Mouse (Mus musculus) ES-E14 (cell line): ENCODE results near the gene Ppil3. TPM values are rescaled to one million over a fixed set of nuclear protein-coding genes. Genes with fewer than 3 reads are reported as not detected.

Source experiments
- DNase-seq: peaks from one replicate; pipeline ENCODE4 v3.0.0-alpha.2; 2013; ENCODE audit warnings: low read depth, low spot score
- H3K27ac ChIP-seq: 2 replicates; pipeline ENCODE4 v1.5.1; 2012; ENCODE audit warnings: low read depth, mild to moderate bottlenecking, low read length, moderate library complexity, mixed read lengths; ENCODE audit not compliant: poor library complexity, insufficient read depth, severe bottlenecking
- H3K36me3 ChIP-seq: 2 replicates; pipeline ENCODE4 v1.6.1; 2012; ENCODE audit warnings: mild to moderate bottlenecking, low read length, moderate library complexity, mixed read lengths; ENCODE audit not compliant: control insufficient read depth, poor library complexity, insufficient read depth, severe bottlenecking
- H3K4me1 ChIP-seq, 2 experiments: fragments of 150-350 bp in 1 of 2; sonication (generic) in 1 of 2; 2 replicates each; pipeline ENCODE4 v1.6.1; 2012; ENCODE audit warnings: low read length in 2 of 2, mild to moderate bottlenecking in 1 of 2, mixed read lengths in 1 of 2; ENCODE audit not compliant: control insufficient read depth in 2 of 2, insufficient read depth in 2 of 2, poor library complexity in 1 of 2
- H3K4me3 ChIP-seq, 2 experiments: fragments of 150-350 bp in 1 of 2; sonication (generic) in 1 of 2; 2 replicates each; pipeline ENCODE4 v1.5.1; 2012; ENCODE audit warnings: low read length in 2 of 2, low read depth in 1 of 2, mild to moderate bottlenecking in 1 of 2, mixed read lengths in 1 of 2; ENCODE audit not compliant: insufficient read depth in 1 of 2, poor library complexity in 1 of 2, severe bottlenecking in 1 of 2
- H3K9ac ChIP-seq: 2 replicates; pipeline ENCODE4 v1.6.1; 2012; ENCODE audit warnings: low read depth, mild to moderate bottlenecking, low read length, mixed read lengths; ENCODE audit not compliant: poor library complexity, insufficient read depth, severe bottlenecking
- H3K9me3 ChIP-seq: fragments of 150-350 bp; sonication (generic); 2 replicates; pipeline ENCODE4 v1.6.1; 2012; ENCODE audit warnings: low read depth, mild to moderate bottlenecking, low read length; ENCODE audit not compliant: control insufficient read depth, insufficient read depth
- CHD2 ChIP-seq: IDR thresholded peaks from 2 replicates; pipeline ENCODE4 v1.6.1; 2014; ENCODE audit warnings: mild to moderate bottlenecking, low read depth, low read length, inconsistent platforms
- HCFC1 ChIP-seq: IDR thresholded peaks from 2 replicates; pipeline ENCODE4 v1.6.1; 2012; ENCODE audit warnings: low read length, inconsistent platforms, borderline replicate concordance; ENCODE audit not compliant: insufficient read depth
- MAFK ChIP-seq: IDR thresholded peaks from 2 replicates; pipeline ENCODE4 v1.6.1; 2014; ENCODE audit warnings: mild to moderate bottlenecking, low read depth, low read length, inconsistent platforms; ENCODE audit not compliant: insufficient read depth
- ZC3H11A ChIP-seq: IDR thresholded peaks from 2 replicates; pipeline ENCODE4 v1.6.1; 2012; ENCODE audit warnings: low read depth, mild to moderate bottlenecking, inconsistent platforms, low read length, borderline replicate concordance
- ZNF384 ChIP-seq: IDR thresholded peaks from 2 replicates; pipeline ENCODE4 v1.6.1; 2012; ENCODE audit warnings: low read depth, low read length, inconsistent platforms
- in situ Hi-C, 2 experiments: fragments of 600-800 bp; cut with MboI; formaldehyde crosslinking; loops; one replicate each; pipeline ENCODE4 v1.15.1; 2025; ENCODE audit warnings: low sequenced_read_pairs in 2 of 2, inconsistent platforms in 1 of 2; ENCODE audit not compliant: unreplicated experiment in 2 of 2
- total RNA-seq: library from RNA; depleted of rRNA; stranded (reverse); fragments of 300-350 nt; gene quantifications from 2 replicates; pipeline ENCODE4 v1.2.3, GENCODE M21; 2012

The Ppil3 gene
- total RNA-seq, 1 experiment, result 48.5 TPM

GRCm38 (mm10) chr1:58448396-58448795, 3.1 kb upstream of the Ppil3 start:
- peaks cover 0 to 7% of the 10 kb centered on the region in 2 experiments; a peak in 1 of 4 replicates for H3K4me1 ChIP-seq
- TF ChIP-seq ZC3H11A, result no peak
- no peak for TF ChIP-seq MAFK
- TF ChIP-seq HCFC1, result no peak
- no peak for TF ChIP-seq ZNF384
- no peak for TF ChIP-seq CHD2

GRCm38 (mm10) chr1:58447766-58448165, 2.5 kb upstream of the Ppil3 start:
- no peak overlapping the region for H3K4me3 ChIP-seq
- H3K9me3 ChIP-seq, result no peaks in the 10 kb centered on the region
- in situ Hi-C loops, result no loop called here
- no peak overlapping the region for H3K9ac ChIP-seq
- TF ChIP-seq HCFC1 (no peak), ZC3H11A (no peak), ZNF384 (no peak), CHD2 (no peak), MAFK (no peak)
- H3K36me3 ChIP-seq, result peaks cover 22% of the 10 kb centered on the region; the same call in 1 of the 2 replicates
- no peak for DNase-seq
- peaks cover 0 to 7% of the 10 kb centered on the region in 2 experiments; a peak in 1 of 4 replicates for H3K4me1 ChIP-seq
- no peak overlapping the region for H3K27ac ChIP-seq

More at GRCm38 (mm10) chr1:58448396-58448795, 3.1 kb upstream of the Ppil3 start:
- DNase-seq, result no peak
- Histone ChIP-seq H3K4me3 (no peak overlapping the region), H3K9me3 (no peaks in the 10 kb centered on the region), H3K9ac (no peak overlapping the region), H3K36me3 (peaks cover 27% of the 10 kb centered on the region; the same call in 1 of the 2 replicates), H3K27ac (no peak overlapping the region)
- in situ Hi-C loops, result no loop called here

GRCm38 (mm10) chr1:58445861-58446260, 575 bp upstream of the Ppil3 start:
- no peaks in the 10 kb centered on the region for H3K9me3 ChIP-seq
- peak overlapping the region; percentile 89 to 98 for H3K4me3 ChIP-seq
- DNase-seq, result no peak
- no peak overlapping the region; the same call in 1 of the 2 replicates for H3K27ac ChIP-seq
- peaks cover 23% of the 10 kb centered on the region for H3K36me3 ChIP-seq
- TF ChIP-seq HCFC1 (no peak), ZC3H11A (no peak), CHD2 (no peak), ZNF384 (no peak), MAFK (no peak)
- H3K9ac ChIP-seq, result peak overlapping the region; percentile 86
- H3K4me1 ChIP-seq, result peaks cover 0 to 7% of the 10 kb centered on the region in 2 experiments; a peak in 1 of 4 replicates
- in situ Hi-C loops, result no loop called here

GRCm38 (mm10) chr1:58444691-58445090, 595 bp downstream of the Ppil3 start:
- Histone ChIP-seq H3K9ac (peak overlapping the region; percentile 95), H3K9me3 (no peaks in the 10 kb centered on the region), H3K4me1 (peaks cover 0 to 7% of the 10 kb centered on the region in 2 experiments; a peak in 1 of 4 replicates), H3K4me3 (peak overlapping the region; percentile 89 to 98), H3K27ac (peak overlapping the region; percentile 54; the same call in 1 of the 2 replicates), H3K36me3 (peaks cover 22% of the 10 kb centered on the region)
- in situ Hi-C loops, result no loop called here
- DNase-seq, result no peak
- TF ChIP-seq CHD2 (no peak), ZC3H11A (no peak), HCFC1 (no peak), ZNF384 (no peak), MAFK (no peak)
